Mouse (Mus musculus) liver, embryonic 18 days (tissue): Measurements from ENCODE around the gene Gm9970. TPM values are rescaled to one million over a fixed set of nuclear protein-coding genes. Genes with fewer than 3 reads are reported as not detected.

Experiments used
- polyA plus RNA-seq: library from polyadenylated mRNA; depleted of rRNA; stranded (reverse); fragments of >200 nt; gene quantifications from 2 replicates; pipeline ENCODE4 v1.2.3, GENCODE M21; 2012; rRNA removed

Gene Gm9970
- not detected in 2 replicates for polyA plus RNA-seq

GRCm38 (mm10) chr5:31240637-31241521 is at the start of gene Gm9970, which contains the start of gene Nrbp1:
Gene Gm9970, minus strand, starts transcription at chr5:31241232.
Gene Nrbp1, plus strand, starts transcription at chr5:31240864.

GRCm38 (mm10) chr5:31251541-31252101 is 10.6 kb upstream of the Gm9970 start, which contains the start of gene Krtcap3:
Gene Krtcap3, plus strand, starts transcription at chr5:31251691.

GRCm38 (mm10) chr5:31220448-31221303 is 20.4 kb downstream of the Gm9970 start, which contains the start of gene Ppm1g:
Gene Ppm1g, minus strand, starts transcription at chr5:31220687.

GRCm38 (mm10) chr5:31201742-31202590 is 39.1 kb downstream of the Gm9970 start, which contains the start of gene Zfp513:
Gene Zfp513, minus strand, starts transcription at chr5:31202303.

GRCm38 (mm10) chr5:31192939-31193630 is 47.9 kb downstream of the Gm9970 start, which contains the start of the genes Snx17 and Eif2b4:
Gene Snx17, plus strand, starts transcription at chr5:31193227.
Gene Eif2b4, minus strand, starts transcription at chr5:31193430.

Other genes starting within 250 kb of the Gm9970 start
- 64.9 and 72.9 TPM in 2 replicates for gene Atraid, start 192.9 kb downstream of the Gm9970 start, polyA plus RNA-seq
- 4.8 and 4.9 TPM in 2 replicates for gene Slc5a6, start 192.3 kb downstream of the Gm9970 start, polyA plus RNA-seq
- 6.5 and 9.2 TPM in 2 replicates for gene Cad, start 186.5 kb downstream of the Gm9970 start, polyA plus RNA-seq
- not detected in 2 replicates for gene Dnajc5g, start 134.9 kb downstream of the Gm9970 start, polyA plus RNA-seq
- gene Slc30a3, start 133.0 kb downstream of the Gm9970 start, polyA plus RNA-seq = 0.21 and 0.24 TPM in 2 replicates
- gene Trim54, start 124.5 kb downstream of the Gm9970 start, polyA plus RNA-seq = 0.02 TPM in 1 of 2 replicates, not detected in the other
- not detected in 2 replicates for gene Ucn, start 102.4 kb downstream of the Gm9970 start, polyA plus RNA-seq
- gene Mpv17, start 87.0 kb downstream of the Gm9970 start, polyA plus RNA-seq = 35.6 and 35.8 TPM in 2 replicates
- gene Gm29609, start 61.3 kb downstream of the Gm9970 start, polyA plus RNA-seq = 0.66 and 0.88 TPM in 2 replicates
- gene Gtf3c2, start 61.1 kb downstream of the Gm9970 start, polyA plus RNA-seq = 24.0 and 29.8 TPM in 2 replicates
- gene Snx17, start 48.0 kb downstream of the Gm9970 start, polyA plus RNA-seq = 21.4 and 21.6 TPM in 2 replicates
- gene Eif2b4, start 47.8 kb downstream of the Gm9970 start, polyA plus RNA-seq = 24.2 and 24.7 TPM in 2 replicates
- gene Zfp513, start 38.9 kb downstream of the Gm9970 start, polyA plus RNA-seq = 10.7 and 12.1 TPM in 2 replicates
- 58.9 and 59.9 TPM in 2 replicates for gene Ppm1g, start 20.5 kb downstream of the Gm9970 start, polyA plus RNA-seq
- 36.9 and 37.8 TPM in 2 replicates for gene Nrbp1, start 368 bp downstream of the Gm9970 start, polyA plus RNA-seq
- gene Krtcap3, start 10.5 kb upstream of the Gm9970 start, polyA plus RNA-seq = 11.9 and 12.5 TPM in 2 replicates
- gene Ift172, start 49.9 kb upstream of the Gm9970 start, polyA plus RNA-seq = 5.0 and 5.2 TPM in 2 replicates
- gene Fndc4, start 54.8 kb upstream of the Gm9970 start, polyA plus RNA-seq = 5.7 and 6.2 TPM in 2 replicates
- gene Gckr, start 56.2 kb upstream of the Gm9970 start, polyA plus RNA-seq = 48.7 and 57.4 TPM in 2 replicates
- gene Zfp512, start 211.2 kb upstream of the Gm9970 start, polyA plus RNA-seq = 6.0 and 7.5 TPM in 2 replicates
- gene 4930548H24Rik, start 244.5 kb upstream of the Gm9970 start, polyA plus RNA-seq = 0.01 and 0.02 TPM in 2 replicates